Comparison of ENCODE assay signal across 7 mouse cellular contexts in the genomic region with DNA sequence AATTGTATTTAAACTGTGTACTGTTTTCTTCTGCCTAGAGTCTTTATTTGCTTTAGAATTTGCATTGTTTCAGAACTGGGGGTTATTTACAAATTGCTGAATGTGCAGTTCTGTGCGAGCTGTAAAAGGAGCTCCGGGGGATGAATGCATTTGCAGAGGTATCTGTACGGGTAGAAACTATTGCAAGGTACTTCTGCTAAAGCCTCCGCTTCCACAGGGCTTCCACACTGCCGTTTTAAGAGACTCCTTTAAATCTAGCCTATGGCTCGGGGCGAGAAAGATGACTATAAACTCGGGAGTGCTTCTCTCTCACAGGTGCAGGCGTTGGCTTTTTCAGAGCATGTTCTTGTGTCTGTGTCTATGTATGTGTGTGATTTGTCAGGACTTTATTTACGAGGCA. TPM values are rescaled to one million over a fixed set of nuclear protein-coding genes. Genes with fewer than 3 reads are reported as not detected.
A peak's percentile ranks its signal among the peaks of the same experiment; 100 is the strongest.
DNase-seq lines count a peak whose midpoint lies in the region; ATAC-seq and TF ChIP-seq lines count a peak whose summit lies in the region.

No protein-coding gene starts in this region.

- H3K27me3 ChIP-seq in testis, adult 2 months (ENCODE audit: control insufficient read depth, insufficient read depth, low read length) = no peaks in the 10 kb centered on the region; the same call in 1 of the 2 replicates
- peaks cover 35% of the 10 kb centered on the region for H3K27me3 ChIP-seq in liver, embryonic 15.5 days

- H3K4me1 ChIP-seq in testis, adult 2 months (ENCODE audit: control insufficient read depth, insufficient read depth, low read length) = peaks cover 4% of the 10 kb centered on the region
- 0 out of 2 replicates have a peak, but pooled peaks cover 2% of the 10 kb centered on the region for H3K4me1 ChIP-seq in liver, embryonic 15.5 days (replicated peaks)

- intact Hi-C loops in heart, postnatal 10 days (cut with DNase I) = loop anchor here (5.0 to 10.0 kb wide), 4 partner anchors 155 to 443 kb away; a partner anchor contains a TSS

- H3K9me3 ChIP-seq in liver, embryonic 15.5 days (replicated peaks) = no peaks in the 10 kb centered on the region

- H3K4me2 ChIP-seq in liver, embryonic 15.5 days = peak overlapping the region; percentile 54

- no peaks in the 10 kb centered on the region for H3K36me3 ChIP-seq in testis, adult 2 months (ENCODE audit: control insufficient read depth, insufficient read depth, low read length)
- no peaks in the 10 kb centered on the region for H3K36me3 ChIP-seq in liver, embryonic 15.5 days (replicated peaks)

- no peak for DNase-seq in testis, postnatal 10 days (ENCODE audit: low spot score)
- peak; percentile 49 to 50 for DNase-seq in heart, postnatal 10 days
- DNase-seq in cerebellum, postnatal 36 days = no peak
- no peak for DNase-seq in cerebellum, adult 11 months
- DNase-seq in natural killer cell, adult 2 months (ENCODE audit: low spot score in 2 of 2) = no peak

- TF ChIP-seq POLR2A in testis, adult 2 months (IDR thresholded peaks at IDR 0.05; ENCODE audit: control insufficient read depth, low read depth, low read length) = no peak

- H3K9ac ChIP-seq in liver, embryonic 15.5 days = no peak overlapping the region

- no peak for ATAC-seq in liver, embryonic 15.5 days (ENCODE audit: insufficient read depth)

- H3K4me3 ChIP-seq in testis, adult 2 months (ENCODE audit: control insufficient read depth, low read depth, low read length) = peak overlapping the region; percentile 51
- H3K4me3 ChIP-seq in liver, embryonic 15.5 days (replicated peaks) = peak overlapping the region; percentile 20

- WGBS in liver, embryonic 15.5 days (ENCODE audit: insufficient replicate concordance) = 4% methylated on average over 10 of the region's 10 CpGs

- H3K27ac ChIP-seq in testis, adult 2 months (ENCODE audit: control insufficient read depth, insufficient read depth, low read depth, low read length) = peak overlapping the region; percentile 13; the same call in 1 of the 2 replicates
- H3K27ac ChIP-seq in liver, embryonic 15.5 days (replicated peaks) = no peak overlapping the region

- TF ChIP-seq CTCF in testis, adult 2 months (IDR thresholded peaks at IDR 0.05; ENCODE audit: control insufficient read depth, insufficient read depth, insufficient replicate concordance, low read depth, low read length) = no peak

RNA-seq across cellular contexts. Expression of a gene that starts 1.4 kb away (rescaled TPM):
- polyA plus RNA-seq in testis, adult 2 months (2012; rRNA removed) = 7.0 and 8.9 TPM in 2 replicates
- 10 to 100 TPM; 42.5 to 57.0 TPM for total RNA-seq in heart, postnatal 10 days (2021)
- polyA plus RNA-seq in liver, embryonic 15.5 days (2015; fragmentation: Nextera tagmentation; extraction: Ambion mirVana) = 11.5 and 12.5 TPM in 2 replicates

Comparison
In these comparisons a context has a peak if more than half of its experiments do, and no peak if none do; other contexts are left out.
1. DNase-seq: peak in heart, postnatal 10 days (2 of 2); none in testis, postnatal 10 days (single experiment), cerebellum, postnatal 36 days (0 of 2), cerebellum, adult 11 months (single experiment) and natural killer cell, adult 2 months (0 of 2).